Mouse (Mus musculus): ENCODE results near the gene Rassf1. TPM values are rescaled to one million over a fixed set of nuclear protein-coding genes. Genes with fewer than 3 reads are reported as not detected.

Rassf1 gene
- polyA plus RNA-seq, 1 experiment from 2014 or later, result 15.1 TPM

DNA sequence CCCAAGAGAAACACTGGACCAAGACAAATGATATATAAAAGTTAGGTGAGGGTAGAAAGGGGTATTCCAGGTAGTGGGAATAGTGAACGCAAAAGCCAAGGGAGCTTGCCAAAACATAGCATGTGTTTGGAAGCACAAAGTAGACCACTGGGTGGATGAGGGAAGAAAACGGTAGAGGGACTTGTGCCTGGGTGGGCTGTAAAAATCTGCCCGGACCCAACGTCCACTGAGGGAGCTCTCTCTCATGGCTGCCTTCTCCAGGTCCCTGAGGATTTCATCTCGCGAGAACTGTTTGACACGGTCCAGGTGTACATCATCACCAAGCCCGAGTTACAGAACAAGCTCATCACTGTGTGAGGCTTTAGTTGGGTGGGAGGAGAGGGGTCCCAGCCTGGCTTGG lies 8.6 kb upstream of the Rassf1 start:
- Histone ChIP-seq H3K9ac (replicated peaks) (peak overlapping the region; percentile 64), H3K4me3 (ENCODE audit: low read depth, low read length) (peak overlapping the region; percentile 80), H3K27ac (ENCODE audit: low read depth) (no peak overlapping the region), H3K4me2 (ENCODE audit: low read depth, low read length) (peak overlapping the region; percentile 96), H3K4me1 (ENCODE audit: insufficient read depth) (peaks cover 27% of the 10 kb centered on the region), H3K36me3 (replicated peaks; ENCODE audit: insufficient read depth, low read length) (peaks cover 27% of the 10 kb centered on the region), H3K27me3 (ENCODE audit: insufficient read depth, low read length) (no peaks in the 10 kb centered on the region), H3K9me3 (ENCODE audit: low read length) (no peaks in the 10 kb centered on the region)
- ATAC-seq (no peak), DNase-seq (no peak)
- 49% methylated on average over 8 of the region's 8 CpGs for WGBS (ENCODE audit: insufficient replicate concordance)
- TF ChIP-seq EP300 (IDR thresholded peaks at IDR 0.05; ENCODE audit: low read depth) (no peak), CTCF (IDR thresholded peaks at IDR 0.05; ENCODE audit: low read depth) (no peak)

DNA sequence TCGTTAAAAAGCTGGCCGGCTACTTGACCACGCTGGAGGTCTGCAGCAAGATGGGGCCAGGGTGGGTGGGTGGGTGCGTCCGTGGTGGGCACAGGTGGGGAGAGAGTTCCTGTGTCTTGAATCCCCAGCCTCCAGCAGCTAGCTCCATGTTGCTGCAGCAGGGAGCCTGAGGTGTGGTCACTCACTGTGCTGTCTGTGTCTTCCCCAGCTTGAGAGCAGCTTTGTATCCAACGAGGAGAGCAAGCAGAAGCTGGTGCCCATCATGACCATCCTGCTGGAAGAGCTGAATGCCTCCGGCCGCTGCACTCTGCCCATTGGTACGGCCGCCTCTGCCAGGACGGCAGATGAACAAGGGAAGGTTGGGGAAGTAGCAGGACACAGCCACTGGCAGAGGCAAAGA lies 8.1 kb upstream of the Rassf1 start:
- no peak for ATAC-seq
- peaks cover 27% of the 10 kb centered on the region for H3K4me1 ChIP-seq (ENCODE audit: insufficient read depth)
- WGBS (ENCODE audit: insufficient replicate concordance), result 83% methylated on average over 11 of the region's 11 CpGs
- H3K27me3 ChIP-seq (ENCODE audit: insufficient read depth, low read length), result no peaks in the 10 kb centered on the region
- H3K9ac ChIP-seq (replicated peaks), result no peak overlapping the region
- no peak overlapping the region for H3K4me2 ChIP-seq (ENCODE audit: low read depth, low read length)
- TF ChIP-seq EP300 (IDR thresholded peaks at IDR 0.05; ENCODE audit: low read depth) (no peak), CTCF (IDR thresholded peaks at IDR 0.05; ENCODE audit: low read depth) (no peak)
- peaks cover 21% of the 10 kb centered on the region for H3K36me3 ChIP-seq (replicated peaks; ENCODE audit: insufficient read depth, low read length)
- no peak overlapping the region for H3K4me3 ChIP-seq (ENCODE audit: low read depth, low read length)
- no peak overlapping the region for H3K27ac ChIP-seq (ENCODE audit: low read depth)
- H3K9me3 ChIP-seq (ENCODE audit: low read length), result no peaks in the 10 kb centered on the region
- DNase-seq, result no peak

DNA sequence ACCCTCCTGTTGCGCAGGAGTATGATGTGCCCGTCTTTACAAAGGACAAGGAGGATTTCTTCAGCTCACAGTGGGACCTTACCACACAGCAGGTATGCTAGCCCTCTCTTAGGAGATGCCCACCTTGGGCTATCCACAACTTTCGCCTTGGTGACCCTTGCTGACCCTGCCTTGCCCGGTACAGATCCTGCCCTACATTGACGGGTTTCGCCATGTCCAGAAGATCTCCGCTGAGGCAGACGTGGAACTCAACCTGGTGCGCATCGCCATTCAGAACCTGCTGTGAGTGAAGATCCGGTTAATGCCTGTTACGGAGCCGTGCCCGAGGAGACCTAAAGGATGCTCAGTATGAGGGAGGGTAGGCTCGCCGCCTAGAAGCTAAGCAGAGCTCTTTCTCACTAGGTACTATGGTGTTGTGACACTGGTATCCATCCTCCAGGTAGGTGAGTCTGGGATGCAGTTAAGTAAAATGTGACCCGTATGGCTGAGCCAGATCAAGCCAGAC lies 7.1 kb upstream of the Rassf1 start:
- DNase-seq (no peak), ATAC-seq (no peak)
- peaks cover 27% of the 10 kb centered on the region for H3K4me1 ChIP-seq (ENCODE audit: insufficient read depth)
- TF ChIP-seq EP300 (IDR thresholded peaks at IDR 0.05; ENCODE audit: low read depth) (no peak), CTCF (IDR thresholded peaks at IDR 0.05; ENCODE audit: low read depth) (no peak)
- peaks cover 12% of the 10 kb centered on the region; the same call in 1 of the 2 replicates for H3K36me3 ChIP-seq (replicated peaks; ENCODE audit: insufficient read depth, low read length)
- 95% methylated on average over 17 of the region's 17 CpGs for WGBS (ENCODE audit: insufficient replicate concordance)
- H3K4me3 ChIP-seq (ENCODE audit: low read depth, low read length), result no peak overlapping the region
- H3K27ac ChIP-seq (ENCODE audit: low read depth), result no peak overlapping the region
- no peak overlapping the region for H3K9ac ChIP-seq (replicated peaks)
- no peak overlapping the region for H3K4me2 ChIP-seq (ENCODE audit: low read depth, low read length)
- no peaks in the 10 kb centered on the region for H3K27me3 ChIP-seq (ENCODE audit: insufficient read depth, low read length)
- no peaks in the 10 kb centered on the region for H3K9me3 ChIP-seq (ENCODE audit: low read length)

DNA sequence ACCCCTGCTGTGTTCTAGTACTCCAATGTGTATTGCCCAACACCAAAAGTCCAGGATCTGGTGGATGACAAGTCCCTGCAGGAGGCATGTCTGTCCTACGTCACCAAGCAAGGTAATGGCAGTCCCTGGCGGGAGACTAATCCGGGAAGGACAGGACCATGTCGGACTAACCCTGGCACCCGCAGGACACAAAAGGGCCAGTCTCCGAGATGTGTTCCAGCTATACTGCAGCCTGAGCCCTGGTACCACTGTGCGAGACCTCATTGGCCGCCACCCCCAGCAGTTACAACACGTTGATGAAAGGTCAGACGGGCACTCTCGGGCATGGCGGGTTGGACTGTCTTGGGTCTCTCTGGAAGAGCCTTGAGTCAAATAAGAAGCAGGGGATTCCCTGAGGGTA lies 6.6 kb upstream of the Rassf1 start:
- no peaks in the 10 kb centered on the region for H3K27me3 ChIP-seq (ENCODE audit: insufficient read depth, low read length)
- peaks cover 29% of the 10 kb centered on the region for H3K4me1 ChIP-seq (ENCODE audit: insufficient read depth)
- no peak for TF ChIP-seq EP300 (IDR thresholded peaks at IDR 0.05; ENCODE audit: low read depth)
- TF ChIP-seq CTCF (IDR thresholded peaks at IDR 0.05; ENCODE audit: low read depth), result no peak
- no peak overlapping the region for H3K4me3 ChIP-seq (ENCODE audit: low read depth, low read length)
- H3K36me3 ChIP-seq (replicated peaks; ENCODE audit: insufficient read depth, low read length), result peaks cover 8% of the 10 kb centered on the region; the same call in 1 of the 2 replicates
- DNase-seq, result no peak
- H3K9me3 ChIP-seq (ENCODE audit: low read length), result no peaks in the 10 kb centered on the region
- 90% methylated on average over 12 of the region's 12 CpGs for WGBS (ENCODE audit: insufficient replicate concordance)
- no peak overlapping the region for H3K27ac ChIP-seq (ENCODE audit: low read depth)
- H3K9ac ChIP-seq (replicated peaks), result no peak overlapping the region
- H3K4me2 ChIP-seq (ENCODE audit: low read depth, low read length), result no peak overlapping the region
- no peak for ATAC-seq

DNA sequence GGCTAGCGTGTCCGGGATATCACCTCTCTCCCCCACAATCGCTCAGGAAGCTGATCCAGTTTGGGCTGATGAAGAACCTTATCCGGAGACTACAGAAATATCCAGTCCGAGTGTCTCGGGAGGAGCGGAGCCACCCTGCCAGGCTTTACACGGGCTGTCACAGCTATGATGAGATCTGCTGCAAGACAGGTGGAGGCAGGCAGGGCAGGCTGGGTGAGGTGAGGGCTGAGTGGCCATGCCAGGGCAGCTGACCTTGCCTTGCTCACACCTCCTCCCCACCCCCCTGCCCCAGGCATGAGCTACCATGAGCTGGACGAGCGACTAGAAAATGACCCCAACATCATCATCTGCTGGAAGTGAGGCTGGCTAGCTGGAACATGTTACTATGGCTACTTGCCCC lies 6.2 kb upstream of the Rassf1 start:
- Histone ChIP-seq H3K4me2 (ENCODE audit: low read depth, low read length) (no peak overlapping the region), H3K4me1 (ENCODE audit: insufficient read depth) (peaks cover 33% of the 10 kb centered on the region), H3K9ac (replicated peaks) (no peak overlapping the region), H3K27me3 (ENCODE audit: insufficient read depth, low read length) (0 out of 2 replicates have a peak, but pooled peaks cover 2% of the 10 kb centered on the region), H3K9me3 (ENCODE audit: low read length) (no peaks in the 10 kb centered on the region), H3K36me3 (replicated peaks; ENCODE audit: insufficient read depth, low read length) (peaks cover 3% of the 10 kb centered on the region; the same call in 1 of the 2 replicates), H3K27ac (ENCODE audit: low read depth) (no peak overlapping the region), H3K4me3 (ENCODE audit: low read depth, low read length) (no peak overlapping the region)
- no peak for ATAC-seq
- no peak for TF ChIP-seq EP300 (IDR thresholded peaks at IDR 0.05; ENCODE audit: low read depth)
- no peak for TF ChIP-seq CTCF (IDR thresholded peaks at IDR 0.05; ENCODE audit: low read depth)
- DNase-seq, result no peak
- 78% methylated on average over 10 of the region's 10 CpGs for WGBS (ENCODE audit: insufficient replicate concordance)

DNA sequence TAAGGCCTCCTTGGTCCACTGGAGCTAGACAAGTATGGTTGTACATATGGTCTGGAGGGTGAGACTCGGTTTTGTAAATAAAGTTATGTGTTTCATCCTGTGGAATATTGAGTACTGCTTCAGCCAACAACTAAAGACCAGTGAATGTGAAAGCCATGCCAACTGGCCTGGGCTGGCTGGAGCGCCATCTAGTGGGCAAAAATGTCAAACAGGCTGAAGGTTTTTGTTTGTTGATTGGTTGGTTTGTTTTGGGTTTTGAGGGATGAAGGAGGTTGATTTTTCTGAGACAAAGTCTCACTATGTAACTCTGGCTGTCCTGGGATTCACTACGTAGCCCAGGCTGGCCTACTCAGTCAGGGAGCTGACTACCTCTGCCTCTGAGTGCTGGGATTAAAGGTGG lies 5.8 kb upstream of the Rassf1 start:
- H3K4me1 ChIP-seq (ENCODE audit: insufficient read depth), result peaks cover 37% of the 10 kb centered on the region
- 0 out of 2 replicates have a peak, but pooled peaks cover 3% of the 10 kb centered on the region for H3K27me3 ChIP-seq (ENCODE audit: insufficient read depth, low read length)
- no peak overlapping the region for H3K4me2 ChIP-seq (ENCODE audit: low read depth, low read length)
- H3K27ac ChIP-seq (ENCODE audit: low read depth), result no peak overlapping the region
- no peak overlapping the region for H3K4me3 ChIP-seq (ENCODE audit: low read depth, low read length)
- no peaks in the 10 kb centered on the region for H3K9me3 ChIP-seq (ENCODE audit: low read length)
- ATAC-seq (no peak), DNase-seq (peak; percentile 85)
- TF ChIP-seq EP300 (IDR thresholded peaks at IDR 0.05; ENCODE audit: low read depth) (no peak), CTCF (IDR thresholded peaks at IDR 0.05; ENCODE audit: low read depth) (peak; percentile 97)
- H3K36me3 ChIP-seq (replicated peaks; ENCODE audit: insufficient read depth, low read length), result peaks cover 3% of the 10 kb centered on the region; the same call in 1 of the 2 replicates
- no peak overlapping the region for H3K9ac ChIP-seq (replicated peaks)
- WGBS (ENCODE audit: insufficient replicate concordance), result 10% methylated on average over 3 of the region's 3 CpGs
